Mouse (Mus musculus) adrenal gland, postnatal 14 days (tissue): Measurements from ENCODE around the gene 1700003H04Rik. TPM values are rescaled to one million over a fixed set of nuclear protein-coding genes. Genes with fewer than 3 reads are reported as not detected.

Experiments used
- DNase-seq: peaks from one replicate; pipeline ENCODE4 v3.0.0; 2021; ENCODE audit warnings: mixed read lengths
- long read RNA-seq, 2 experiments: library from polyadenylated mRNA; stranded (forward); transcript quantifications; one replicate each; pipeline ENCODE4 v2.0.0; 2021
- total RNA-seq: library from RNA; stranded (reverse); gene quantifications from 2 replicates; pipeline ENCODE4 v1.2.3, GENCODE M21; 2021

The 1700003H04Rik gene
- not detected in 2 replicates for total RNA-seq
- long read RNA-seq, experiment 1 = 0 reads
- long read RNA-seq, experiment 2 = 0 reads

DNA sequence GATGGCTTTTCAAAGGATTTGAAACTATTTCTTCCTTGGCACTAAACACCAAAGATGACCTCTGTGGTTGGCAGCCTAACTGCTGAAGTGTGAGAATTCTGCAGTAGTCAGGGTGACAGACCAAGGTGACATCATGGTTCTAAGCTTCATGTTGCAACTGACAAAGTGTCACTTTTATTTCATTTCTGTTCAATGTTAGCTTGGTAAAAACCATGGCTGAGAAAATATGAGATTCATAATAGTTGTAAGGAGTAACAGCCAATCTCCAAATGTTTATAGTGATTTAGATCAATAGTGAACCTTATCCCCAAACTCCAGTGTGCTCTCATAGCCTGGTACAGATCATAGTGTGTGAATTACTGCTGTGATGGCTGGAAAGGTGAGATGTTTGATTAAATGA is at the start of gene 1700003H04Rik:
1700003H04Rik (minus strand) TSS at position 101 of the 400 bp plus-strand sequence.
- DNase-seq = no peak

DNA sequence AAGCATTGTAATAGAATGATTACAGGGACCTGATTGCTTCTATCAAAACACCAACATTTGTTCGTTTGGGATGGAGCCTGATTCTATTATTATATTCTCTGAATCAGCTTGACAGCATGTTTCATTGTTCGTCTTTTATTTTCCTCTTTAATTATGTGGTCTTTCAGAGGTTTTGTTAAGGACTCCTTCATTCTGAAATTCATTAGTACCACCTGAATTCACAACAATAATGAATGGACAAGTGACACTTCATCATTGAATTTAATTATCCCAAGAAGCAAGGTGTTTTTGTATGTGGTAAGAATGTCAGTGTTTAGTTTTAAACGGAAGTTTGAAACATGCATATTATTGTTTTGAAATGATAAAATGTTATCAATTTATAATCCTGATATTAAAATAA is 42.1 kb upstream of the 1700003H04Rik start:
- DNase-seq = no peak

DNA sequence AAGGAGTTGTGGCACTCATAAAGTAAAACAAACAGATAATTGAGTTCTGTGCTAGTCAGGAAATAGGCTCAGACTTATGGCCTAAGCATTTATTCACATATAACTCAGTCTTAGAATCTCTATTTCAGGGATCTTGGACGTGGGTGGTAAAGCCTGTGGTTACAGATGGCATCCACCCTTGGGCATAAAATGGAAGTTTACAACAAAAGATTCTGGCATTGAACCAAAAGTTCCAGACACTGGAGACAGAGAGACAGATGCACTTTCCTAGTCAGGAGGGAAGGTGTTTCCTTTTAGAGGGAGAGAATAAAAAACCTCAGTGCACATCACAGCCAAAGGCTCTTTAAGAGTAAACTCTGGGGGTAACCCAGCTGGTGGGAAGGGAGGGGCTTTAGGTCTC is 32.4 kb upstream of the 1700003H04Rik start:
- no peak for DNase-seq

DNA sequence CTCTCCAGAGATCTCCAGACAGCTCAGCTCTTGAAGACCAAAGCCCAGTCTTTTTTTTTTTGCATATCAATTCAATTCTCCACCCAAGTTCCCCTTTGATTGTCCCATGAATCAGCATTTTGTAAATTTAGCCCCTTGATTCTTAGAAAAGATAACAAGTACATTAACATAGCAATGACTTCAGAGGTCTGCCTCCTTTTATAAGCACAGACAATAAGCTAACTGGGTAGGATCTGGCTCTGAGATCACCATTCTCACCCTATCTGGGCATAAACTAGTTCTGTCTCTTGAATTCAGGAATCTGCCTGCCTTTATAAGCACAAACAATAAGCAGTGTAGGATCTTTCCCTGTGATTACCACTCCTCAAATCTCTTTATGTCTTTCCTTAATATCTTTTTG is 29.1 kb upstream of the 1700003H04Rik start:
- DNase-seq = no peak

DNA sequence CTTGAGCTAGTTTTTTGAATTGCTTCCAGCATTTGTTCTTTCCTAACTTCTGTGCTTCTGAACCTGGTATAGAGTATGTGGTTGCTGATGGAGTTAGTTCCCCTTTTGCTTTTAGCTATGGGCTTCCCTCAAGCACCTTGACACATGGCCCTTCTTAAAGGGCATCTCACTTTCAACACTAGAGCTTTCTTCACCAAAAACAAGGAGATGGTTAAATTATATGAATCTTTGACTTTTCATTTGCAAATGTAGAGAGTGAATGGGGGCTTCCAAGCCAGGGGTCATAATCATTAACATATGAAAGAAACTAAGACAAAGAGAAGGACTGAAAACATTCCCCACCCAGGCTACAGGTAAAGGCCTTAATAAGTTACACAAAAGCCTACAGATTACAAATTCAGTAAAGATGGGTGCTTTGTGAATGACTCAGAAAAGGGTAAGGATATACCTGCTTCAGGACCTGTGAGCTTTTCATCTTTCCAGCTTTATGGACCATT is 25.2 kb upstream of the 1700003H04Rik start:
- DNase-seq = no peak

DNA sequence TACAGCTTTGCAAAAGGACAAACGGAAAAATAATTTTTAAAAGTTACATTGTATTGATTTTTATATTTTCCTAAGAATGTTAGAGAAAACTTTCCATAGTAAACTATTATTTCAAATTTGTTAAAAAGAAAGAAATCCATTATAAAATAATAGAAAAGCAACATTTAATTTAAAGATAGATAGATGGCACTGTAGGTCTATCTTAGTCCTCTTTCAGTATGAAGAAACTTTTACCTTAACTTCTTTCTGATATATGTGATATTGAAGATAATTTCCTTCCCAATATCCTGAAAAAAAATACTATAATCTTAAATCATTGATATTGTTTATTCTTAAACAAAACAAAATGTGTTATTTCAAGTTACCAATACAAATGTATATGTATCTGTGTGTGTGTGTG is 24.6 kb upstream of the 1700003H04Rik start:
- no peak for DNase-seq

DNA sequence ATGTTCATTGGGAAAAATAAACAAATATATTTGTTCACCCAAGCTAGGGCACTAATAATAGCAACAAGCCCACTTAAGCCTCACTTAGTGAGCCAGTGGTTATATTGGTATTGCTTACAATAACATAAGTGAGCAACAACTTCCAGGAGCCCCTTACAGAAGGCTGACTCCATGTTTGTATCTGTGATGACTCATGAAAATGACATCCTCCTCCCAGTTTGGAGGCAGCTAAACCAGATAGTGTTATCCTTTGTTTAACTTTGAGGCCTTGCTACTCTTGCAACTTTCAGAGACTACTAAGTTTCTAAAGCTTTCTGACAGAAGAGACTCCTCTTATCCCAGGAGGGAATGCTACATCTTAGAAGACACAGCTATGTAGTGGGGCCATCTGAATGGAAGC is 16.9 kb upstream of the 1700003H04Rik start:
- DNase-seq = no peak

DNA sequence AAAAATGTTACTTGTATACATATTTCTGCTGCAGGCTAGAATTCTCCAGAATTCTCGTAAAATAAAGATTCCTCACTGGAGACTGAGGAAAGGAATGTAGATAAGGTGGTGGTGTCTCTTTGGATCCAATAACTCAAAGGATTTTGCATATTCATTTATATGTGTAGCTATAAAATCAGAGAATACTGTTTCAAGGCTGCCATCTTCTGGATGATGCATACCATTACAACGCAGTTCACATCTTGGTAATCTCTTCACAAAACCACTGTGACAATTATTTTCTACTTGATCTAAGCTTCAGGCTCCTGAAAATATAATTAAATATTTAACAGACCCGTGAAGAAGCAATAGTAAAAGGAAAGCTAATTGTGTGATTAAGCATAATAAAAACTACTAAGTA is 6.6 kb upstream of the 1700003H04Rik start:
- no peak for DNase-seq

DNA sequence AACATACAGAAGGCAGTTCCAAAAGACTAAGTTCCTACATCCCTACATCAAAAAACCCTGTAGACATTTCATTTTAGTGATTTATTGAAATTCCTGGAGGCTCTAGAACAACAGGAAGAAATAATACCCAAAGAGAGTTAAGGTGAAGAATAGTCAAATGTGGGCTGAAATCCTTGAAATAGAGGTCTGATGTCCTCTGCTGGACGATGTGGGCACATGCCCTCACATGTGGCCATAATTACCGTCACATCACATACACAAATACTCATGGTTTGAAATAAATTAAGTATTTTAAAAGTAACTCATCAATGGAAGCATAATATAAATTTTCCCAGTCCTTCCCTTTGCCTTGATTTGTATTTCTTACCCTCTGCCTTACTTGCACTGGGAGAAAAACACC is 4.9 kb upstream of the 1700003H04Rik start:
- no peak for DNase-seq

DNA sequence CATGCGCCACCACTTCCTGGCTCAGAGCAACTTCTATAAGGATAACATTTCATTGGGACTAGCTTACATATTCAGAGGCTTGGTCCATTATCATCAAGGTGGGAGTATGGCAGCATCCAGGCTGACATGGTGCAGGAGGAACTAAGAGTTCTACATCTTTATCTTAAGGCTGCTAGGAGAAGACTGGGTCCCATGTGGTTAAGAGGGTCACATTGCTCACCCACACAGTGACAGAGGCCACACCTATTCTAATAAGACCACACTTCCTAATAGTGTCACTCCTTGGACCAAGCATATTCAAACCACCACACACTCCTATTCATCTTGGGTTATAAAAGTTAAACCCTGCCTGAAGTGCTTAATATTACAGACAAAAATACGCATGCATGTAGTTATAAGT is 23.6 kb downstream of the 1700003H04Rik start:
- DNase-seq = no peak

DNA sequence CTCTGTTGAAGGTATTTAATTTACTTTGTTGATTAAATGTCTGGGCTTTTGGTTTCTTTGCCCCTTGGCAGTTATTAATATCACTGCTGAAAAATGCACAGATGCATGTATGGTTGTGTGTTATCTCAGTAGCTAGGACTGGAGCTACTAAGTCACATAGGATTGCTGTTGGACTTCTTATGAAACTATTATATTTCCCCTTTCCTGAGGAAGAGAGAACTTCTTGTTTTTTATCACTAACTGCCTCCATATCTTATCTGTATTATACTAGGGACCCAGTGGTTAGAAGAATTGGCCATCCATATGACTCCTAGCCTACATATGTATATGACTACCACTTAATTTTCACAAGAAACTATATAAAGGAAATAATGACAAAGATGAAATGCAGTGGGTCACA is 24.9 kb downstream of the 1700003H04Rik start:
- DNase-seq = no peak

DNA sequence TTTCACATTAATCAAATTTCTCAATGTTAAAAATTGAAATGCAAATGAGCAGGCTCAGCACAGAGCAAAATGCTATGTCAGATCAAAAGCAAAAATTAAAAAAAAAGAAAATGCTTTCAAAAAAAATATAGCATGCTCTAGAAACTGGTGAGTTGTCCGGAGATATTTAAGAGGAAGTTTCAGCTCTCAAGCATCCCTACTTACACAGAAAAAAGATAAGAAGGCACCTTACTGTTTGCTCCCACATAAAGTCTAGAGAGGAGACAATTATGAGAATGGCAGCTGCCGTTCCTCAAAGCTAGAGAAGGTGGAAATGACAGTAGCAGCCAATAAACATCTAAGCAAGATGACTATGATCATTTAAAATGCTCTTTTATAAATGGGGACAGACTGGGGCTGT is 25.8 kb downstream of the 1700003H04Rik start:
- no peak for DNase-seq

DNA sequence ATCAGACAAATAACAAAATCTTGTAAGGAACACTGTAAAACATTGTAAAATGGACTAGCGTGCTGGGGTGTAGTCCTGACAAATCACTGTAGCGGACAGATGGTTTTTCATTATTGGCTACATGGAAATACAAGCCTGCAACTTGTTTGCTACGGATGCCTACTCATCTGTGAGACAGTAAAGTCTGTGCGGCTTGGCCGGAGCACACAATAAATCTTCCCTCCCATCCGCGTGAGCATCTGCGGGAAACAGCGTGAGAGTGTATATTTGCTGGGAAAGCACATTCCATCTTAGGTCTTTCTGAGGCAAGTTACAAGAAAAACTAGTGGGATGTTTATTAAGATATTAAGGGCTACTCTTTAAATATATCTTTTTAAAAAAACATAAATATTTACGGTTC is 32.0 kb downstream of the 1700003H04Rik start:
- DNase-seq = no peak

DNA sequence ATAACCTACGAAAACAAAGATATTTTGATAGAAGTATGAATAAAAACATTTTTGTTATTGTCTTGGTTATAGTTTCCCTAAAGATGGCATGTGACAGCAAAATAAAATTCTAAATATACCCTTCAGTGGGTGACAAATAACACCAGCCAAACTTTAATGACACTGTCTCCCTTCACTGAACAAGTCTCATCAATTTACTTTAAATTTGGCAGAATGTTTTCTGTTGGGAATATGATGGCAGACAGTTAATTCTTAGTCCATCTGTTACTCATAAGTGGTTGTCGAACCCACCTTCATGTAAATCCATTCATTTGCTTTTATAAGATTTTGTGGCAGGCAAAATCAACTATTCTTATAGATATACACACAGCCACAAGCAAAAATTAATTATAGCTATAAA is 42.6 kb downstream of the 1700003H04Rik start:
- DNase-seq = no peak

DNA sequence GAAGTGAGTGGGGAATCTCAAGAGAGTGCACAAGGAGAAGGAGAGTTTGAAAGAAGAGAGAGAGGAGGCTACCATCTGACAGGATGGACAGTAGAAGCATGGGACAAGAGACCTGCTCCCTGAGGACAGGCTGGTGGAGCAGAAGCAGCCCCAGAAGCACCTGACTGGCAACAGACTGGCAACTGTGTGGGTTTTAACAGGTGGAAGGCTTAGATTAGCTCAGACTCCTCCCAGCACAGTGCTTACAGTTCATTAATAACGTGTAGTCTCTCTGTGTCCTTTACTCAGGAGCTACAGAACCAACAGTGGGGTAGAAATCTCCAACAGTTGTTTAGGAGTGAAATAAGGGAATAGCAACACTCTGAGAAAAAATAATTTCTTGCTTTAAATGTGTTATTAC is 44.3 kb downstream of the 1700003H04Rik start:
- no peak for DNase-seq

DNA sequence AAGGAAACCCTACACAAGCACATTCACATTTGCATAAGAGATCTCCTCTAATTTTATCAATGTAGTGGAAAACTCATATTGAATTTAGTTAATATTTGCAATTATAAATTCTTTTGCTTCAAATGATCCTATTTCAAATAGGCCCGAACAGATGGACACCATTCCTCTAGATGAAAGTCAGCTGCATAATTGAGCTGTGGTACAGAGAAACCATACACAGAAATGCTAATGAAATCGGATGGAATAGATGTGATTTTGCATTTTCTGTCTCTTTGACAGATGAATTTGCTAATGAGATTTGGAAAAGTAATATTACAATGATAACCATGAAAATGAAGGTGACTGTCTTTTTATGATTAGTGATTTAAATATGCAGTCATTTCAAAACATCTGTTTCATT is 62.1 kb downstream of the 1700003H04Rik start:
- DNase-seq = no peak

Other genes starting within 250 kb of the 1700003H04Rik start
- gene 1700006A11Rik, start 155.1 kb downstream of the 1700003H04Rik start, total RNA-seq = not detected in 2 replicates